Mouse (Mus musculus) E14TG2a.4 (cell line): ENCODE data around the gene 2010111I01Rik.

Experiments
- CTCF ChIP-seq: conservative IDR thresholded peaks from 2 replicates; pipeline ENCODE4 v1.5.1; 2014; ENCODE audit warnings: low read length
- NANOG ChIP-seq: IDR thresholded peaks from 2 replicates; pipeline ENCODE4 v1.6.1; 2014; ENCODE audit warnings: borderline replicate concordance, low read length, mixed read lengths
- POU5F1 ChIP-seq: IDR thresholded peaks from 2 replicates; pipeline ENCODE4 v1.6.1; 2014; ENCODE audit warnings: low read length, borderline replicate concordance

DNA sequence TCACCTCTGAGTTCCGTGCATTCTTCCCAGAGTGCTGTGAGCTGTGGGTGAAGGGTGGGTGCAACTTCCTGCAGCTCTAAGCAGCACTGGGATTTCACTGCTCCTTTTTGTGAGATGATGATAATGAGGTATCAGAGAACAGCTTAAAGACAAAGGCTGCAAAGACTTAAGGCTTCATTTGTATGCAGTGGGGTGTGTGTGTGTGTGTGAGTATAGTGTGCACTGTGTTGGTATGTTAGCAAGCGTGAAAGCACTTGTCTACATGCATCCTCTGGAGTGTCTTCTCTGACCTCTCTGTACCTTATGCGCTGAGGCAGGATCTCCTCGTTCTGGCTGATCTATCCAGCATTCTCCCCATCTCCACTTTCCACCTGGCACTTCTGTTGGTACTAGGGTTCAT lies 221.5 kb downstream of the 2010111I01Rik start:
- TF ChIP-seq CTCF: no peak
- TF ChIP-seq NANOG: no peak
- TF ChIP-seq POU5F1: no peak
